Mouse (Mus musculus) NIH3T3 (cell line): ENCODE measurements at regions not wholly inside any gene's neighbourhood (a gene's known extent, or its start where the extent isn't known, plus 50 kb on each side); places are given as distances from the start of the nearest gene placed in this dataset.
"Not testable (repeated sequence)": the region's sequence is repeated elsewhere in the genome, so short reads cannot be mapped to it uniquely, and the experiment has no call there.

Experiments used
- DNase-seq: peaks from one replicate; pipeline ENCODE4 v3.0.0-alpha.2; 2012; ENCODE audit warnings: low read depth

- no peak for DNase-seq
These were observed 107.1 kb upstream of the Klf3 start for GRCm38 (mm10) chr5:64696099-64696498.

GRCm38 (mm10) chr5:64697466-64697865 is 105.7 kb upstream of the Klf3 start:
- DNase-seq = no peak

GRCm38 (mm10) chr5:64698458-64699116 is 104.6 kb upstream of the Klf3 start:
- DNase-seq = no peak

- no peak for DNase-seq
These were observed 103.2 kb upstream of the Klf3 start for GRCm38 (mm10) chr5:64700030-64700429.

- no peak for DNase-seq
These were observed 101.9 kb upstream of the Klf3 start for GRCm38 (mm10) chr5:64701219-64701779.

GRCm38 (mm10) chr5:64701780-64702231 is 101.4 kb upstream of the Klf3 start:
- peak; percentile 54 for DNase-seq

GRCm38 (mm10) chr5:64702404-64702803 is 100.8 kb upstream of the Klf3 start:
- not testable (repeated sequence) for DNase-seq

- DNase-seq = peak; percentile 61
These were observed 99.9 kb upstream of the Klf3 start for GRCm38 (mm10) chr5:64703091-64703872.

- peak; percentile 89 for DNase-seq
These were observed 99.0 kb upstream of the Klf3 start for GRCm38 (mm10) chr5:64704144-64704543.

- peak; percentile 17 for DNase-seq
These were observed 96.6 kb upstream of the Klf3 start for GRCm38 (mm10) chr5:64706586-64706985.

GRCm38 (mm10) chr5:64709146-64709545 is 94.0 kb upstream of the Klf3 start:
- peak; percentile 17 for DNase-seq

GRCm38 (mm10) chr5:64710236-64710635 is 93.0 kb upstream of the Klf3 start:
- no peak for DNase-seq

- DNase-seq = no peak
These were observed 92.2 kb upstream of the Klf3 start for GRCm38 (mm10) chr5:64710968-64711367.

- DNase-seq = no peak
These were observed 89.0 kb upstream of the Klf3 start for GRCm38 (mm10) chr5:64714221-64714653.

GRCm38 (mm10) chr5:64714710-64715109 is 88.5 kb upstream of the Klf3 start:
- no peak for DNase-seq

- no peak for DNase-seq
These were observed 86.6 kb upstream of the Klf3 start for GRCm38 (mm10) chr5:64716551-64716950.

GRCm38 (mm10) chr5:64722211-64722610 is 81.0 kb upstream of the Klf3 start:
- DNase-seq = peak; percentile 60

- peak; percentile 30 for DNase-seq
These were observed 75.3 kb upstream of the Klf3 start for GRCm38 (mm10) chr5:64727847-64728246.

- no peak for DNase-seq
These were observed 70.8 kb upstream of the Klf3 start for GRCm38 (mm10) chr5:64732356-64732755.

GRCm38 (mm10) chr5:64736985-64737384 is 66.2 kb upstream of the Klf3 start:
- DNase-seq = no peak

- no peak for DNase-seq
These were observed 65.0 kb upstream of the Klf3 start for GRCm38 (mm10) chr5:64738096-64738780.

- no peak for DNase-seq
These were observed 64.3 kb upstream of the Klf3 start for GRCm38 (mm10) chr5:64738781-64739310.
